Mouse (Mus musculus) hindbrain, embryonic 12.5 days (tissue): ENCODE data around the gene Fbrsl1. TPM values are rescaled to one million over a fixed set of nuclear protein-coding genes. Genes with fewer than 3 reads are reported as not detected.
"Not testable (repeated sequence)": the region's sequence is repeated elsewhere in the genome, so short reads cannot be mapped to it uniquely, and the experiment has no call there.

ENCODE experiments used
- ATAC-seq: fragments of 200-750 bp; cut with Nextera tagmentation; 2 replicates; pipeline ENCODE4 v1.8.0; 2017; ENCODE audit warnings: moderate TSS enrichment; ENCODE audit not compliant: low FRiP score
- H3K27ac ChIP-seq: fragments of 300-500 bp; sonication (generic); 2 replicates; pipeline ENCODE4 v1.5.1; 2016; ENCODE audit warnings: mild to moderate bottlenecking
- H3K27me3 ChIP-seq: fragments of 300-500 bp; sonication (generic); 2 replicates; pipeline ENCODE4 v1.6.1; 2016; ENCODE audit warnings: mild to moderate bottlenecking
- H3K36me3 ChIP-seq: fragments of 300-500 bp; sonication (generic); 2 replicates; pipeline ENCODE4 v1.6.1; 2016; ENCODE audit warnings: mild to moderate bottlenecking
- H3K4me1 ChIP-seq: fragments of 300-500 bp; sonication (generic); 2 replicates; pipeline ENCODE4 v1.6.1; 2016
- H3K4me2 ChIP-seq: fragments of 300-500 bp; sonication (generic); replicated peaks from 2 replicates; pipeline ENCODE4 v1.6.1; 2016; ENCODE audit warnings: mild to moderate bottlenecking
- H3K4me3 ChIP-seq: fragments of 300-500 bp; sonication (generic); 2 replicates; pipeline ENCODE4 v1.5.1; 2016; ENCODE audit warnings: mild to moderate bottlenecking
- H3K9ac ChIP-seq: fragments of 300-500 bp; sonication (generic); 2 replicates; pipeline ENCODE4 v1.6.1; 2016; ENCODE audit warnings: mild to moderate bottlenecking, moderate library complexity
- H3K9me3 ChIP-seq: fragments of 300-500 bp; sonication (generic); replicated peaks from 2 replicates; pipeline ENCODE4 v1.6.1; 2016; ENCODE audit warnings: mild to moderate bottlenecking
- WGBS: fragments of 180-500 bp; shearing (Covaris S2); methylation state at CpG from one replicate; pipeline ENCODE4 v1.1.7; 2016; 5-methylcytosine and 5-hydroxymethylcytosine counted together
- polyA plus RNA-seq: library from polyadenylated mRNA; unstranded; fragments of >200 nt; fragmentation: Nextera tagmentation; extraction: Ambion mirVana; gene quantifications from 2 replicates; pipeline ENCODE4 v1.2.1, GENCODE M21; 2016

Gene Fbrsl1
- polyA plus RNA-seq, 1 experiment from 2014 or later: 35.5 TPM

GRCm38 (mm10) chr5:110447720-110448435 lies 425 bp downstream of the Fbrsl1 start:
- ATAC-seq: peak; percentile 57
- Histone ChIP-seq H3K4me3 (peak overlapping the region; percentile 96), H3K36me3 (no peaks in the 10 kb centered on the region), H3K4me1 (peaks cover 20% of the 10 kb centered on the region), H3K4me2 (peak overlapping the region; percentile 87), H3K27ac (peak overlapping the region; percentile 70), H3K27me3 (0 out of 2 replicates have a peak, but pooled peaks cover 5% of the 10 kb centered on the region), H3K9ac (peak overlapping the region; percentile 92), H3K9me3 (no peaks in the 10 kb centered on the region)
- under 1% methylated on average over 95 of the region's 98 CpGs for WGBS

DNA sequence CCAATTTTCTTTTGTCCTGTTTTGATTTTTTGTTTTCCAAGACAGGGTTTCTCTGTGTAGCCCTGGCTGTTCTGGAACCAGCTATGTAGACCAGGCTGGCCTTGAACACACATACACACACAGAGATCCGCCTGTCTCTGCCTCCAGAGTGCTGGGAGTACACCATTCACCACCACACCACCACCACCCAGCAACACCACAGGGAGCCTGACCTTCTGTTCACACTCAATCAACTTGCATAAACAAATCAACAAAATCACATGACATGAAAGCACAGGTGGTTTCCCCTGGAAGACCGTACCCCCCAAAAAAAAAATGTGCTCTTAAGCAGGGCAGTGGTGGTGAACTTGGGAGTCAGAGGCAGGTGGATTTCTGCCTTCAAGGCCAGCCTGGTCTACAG lies 3.8 kb downstream of the Fbrsl1 start:
- Histone ChIP-seq H3K27me3 (no peaks in the 10 kb centered on the region), H3K36me3 (no peaks in the 10 kb centered on the region), H3K27ac (no peak overlapping the region), H3K4me1 (peaks cover 24% of the 10 kb centered on the region), H3K4me2 (no peak overlapping the region), H3K4me3 (no peak overlapping the region), H3K9me3 (no peaks in the 10 kb centered on the region), H3K9ac (no peak overlapping the region)
- WGBS: 93% methylated on average over 2 of the region's 2 CpGs
- ATAC-seq: no peak

GRCm38 (mm10) chr5:110442966-110443590 lies 5.2 kb downstream of the Fbrsl1 start:
- H3K36me3 ChIP-seq: no peaks in the 10 kb centered on the region
- H3K4me2 ChIP-seq: no peak overlapping the region
- H3K4me3 ChIP-seq: no peak overlapping the region
- no peaks in the 10 kb centered on the region for H3K27me3 ChIP-seq
- ATAC-seq: no peak
- no peak overlapping the region for H3K9ac ChIP-seq
- no peaks in the 10 kb centered on the region for H3K9me3 ChIP-seq
- H3K4me1 ChIP-seq: peaks cover 38% of the 10 kb centered on the region
- 96% methylated on average over 3 of the region's 3 CpGs for WGBS
- no peak overlapping the region for H3K27ac ChIP-seq

DNA sequence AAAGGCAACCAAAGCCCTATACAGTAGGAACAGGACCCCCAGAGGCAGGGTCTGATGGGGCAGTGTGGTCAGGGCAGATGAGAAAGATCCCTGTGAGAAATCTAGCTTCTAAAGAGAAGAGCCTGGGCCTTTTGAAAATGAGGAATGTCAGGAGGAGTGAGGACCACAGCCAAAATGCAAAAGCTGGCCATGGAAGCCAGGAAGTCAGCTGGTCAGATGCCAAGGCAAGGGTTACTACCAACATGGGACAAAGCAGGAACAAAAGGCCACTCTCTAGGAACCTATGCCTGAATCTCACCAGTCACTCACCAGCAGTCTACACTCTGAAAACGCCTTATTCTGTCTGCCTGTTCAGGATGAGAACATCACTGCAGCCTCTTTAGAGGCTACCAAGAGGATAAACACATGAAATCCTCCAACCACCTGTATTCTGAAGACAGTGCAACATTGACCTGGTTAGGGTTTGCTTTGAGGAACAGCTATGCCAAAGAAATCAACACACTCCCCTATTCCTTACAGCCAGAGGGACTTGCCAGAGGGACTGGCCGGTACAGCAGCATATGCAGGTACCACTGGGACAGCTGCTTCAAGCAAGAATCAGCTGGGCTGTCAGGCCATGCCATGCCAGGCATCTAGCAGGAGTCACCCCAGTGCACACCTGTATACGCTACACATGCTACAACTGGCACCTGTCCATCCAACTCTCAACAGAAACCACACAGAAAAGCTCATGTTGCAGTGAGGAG lies 8.6 kb downstream of the Fbrsl1 start:
- Histone ChIP-seq H3K9ac (no peak overlapping the region), H3K36me3 (no peaks in the 10 kb centered on the region), H3K4me3 (no peak overlapping the region), H3K27ac (no peak overlapping the region), H3K4me1 (peaks cover 25% of the 10 kb centered on the region), H3K27me3 (no peaks in the 10 kb centered on the region), H3K9me3 (no peaks in the 10 kb centered on the region), H3K4me2 (no peak overlapping the region)
- WGBS: 77% methylated on average over 3 of the region's 3 CpGs
- ATAC-seq: no peak

DNA sequence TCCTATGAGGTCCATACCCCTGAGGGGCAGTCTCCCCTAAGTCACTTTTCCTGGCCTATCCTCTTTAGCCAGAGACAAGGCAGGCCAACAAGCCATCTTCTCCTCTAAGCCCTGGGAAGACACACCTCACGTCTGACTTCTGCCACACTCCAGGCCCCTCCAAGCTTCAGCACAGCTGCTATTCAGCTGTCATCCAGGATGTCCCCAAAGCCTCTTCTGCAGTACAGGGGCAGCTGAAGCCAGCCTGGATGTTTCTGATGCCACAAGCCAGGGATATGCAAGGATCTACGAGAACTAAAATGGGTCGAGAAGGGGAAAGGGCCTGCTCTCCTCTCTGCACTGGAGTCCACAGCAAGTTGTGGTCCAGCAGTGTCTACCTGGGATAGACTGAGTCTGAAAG lies 9.7 kb downstream of the Fbrsl1 start:
- Histone ChIP-seq H3K9ac (no peak overlapping the region), H3K27ac (no peak overlapping the region), H3K9me3 (no peaks in the 10 kb centered on the region), H3K36me3 (no peaks in the 10 kb centered on the region), H3K4me3 (no peak overlapping the region), H3K4me2 (no peak overlapping the region), H3K4me1 (peaks cover 24% of the 10 kb centered on the region), H3K27me3 (no peaks in the 10 kb centered on the region)
- ATAC-seq: no peak
- WGBS: 86% methylated on average over 3 of the region's 3 CpGs

DNA sequence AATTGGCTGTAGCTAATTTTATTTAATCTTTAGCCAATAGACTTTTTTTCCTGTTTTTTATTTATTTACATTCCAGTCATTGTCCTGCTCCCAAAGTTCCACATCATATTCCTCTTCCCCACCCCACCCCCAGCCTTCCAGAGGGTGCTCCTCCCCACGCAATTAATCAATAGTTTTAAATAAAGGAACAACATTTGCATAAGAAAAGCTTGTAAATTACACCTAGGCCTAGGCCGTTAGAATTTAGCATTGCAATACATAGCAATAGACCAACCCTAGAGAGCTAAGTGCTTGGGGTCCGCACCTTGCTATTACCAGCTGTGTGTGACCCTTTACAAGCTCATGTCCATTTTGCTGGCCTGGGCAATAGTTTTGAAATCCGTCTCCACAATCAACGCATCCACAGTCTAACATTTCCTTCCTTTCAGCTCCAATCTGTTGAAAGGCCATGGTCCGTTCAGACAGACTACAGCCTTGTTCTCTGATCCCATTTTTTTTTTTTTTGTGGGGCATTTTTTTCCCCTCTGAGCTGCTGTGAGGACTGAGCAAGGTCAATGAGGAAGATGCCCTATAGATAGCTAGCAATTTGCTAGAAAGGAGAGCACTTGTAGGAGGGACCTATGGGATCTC lies 10.6 kb downstream of the Fbrsl1 start:
- Histone ChIP-seq H3K4me3 (no peak overlapping the region), H3K27ac (no peak overlapping the region), H3K9me3 (no peaks in the 10 kb centered on the region), H3K36me3 (0 out of 2 replicates have a peak, but pooled peaks cover 2% of the 10 kb centered on the region), H3K4me2 (no peak overlapping the region), H3K9ac (no peak overlapping the region), H3K27me3 (no peaks in the 10 kb centered on the region), H3K4me1 (peaks cover 23% of the 10 kb centered on the region)
- 36% methylated on average over 6 of the region's 6 CpGs for WGBS
- no peak for ATAC-seq

GRCm38 (mm10) chr5:110436166-110436565 lies 12.1 kb downstream of the Fbrsl1 start:
- not testable (repeated sequence) for H3K9ac ChIP-seq, H3K4me3 ChIP-seq, ATAC-seq, H3K27me3 ChIP-seq, H3K4me2 ChIP-seq, H3K27ac ChIP-seq, H3K9me3 ChIP-seq
- peaks cover 23% of the 10 kb centered on the region for H3K4me1 ChIP-seq
- 75% methylated on average over 5 of the region's 5 CpGs for WGBS
- H3K36me3 ChIP-seq: peaks cover 18% of the 10 kb centered on the region

DNA sequence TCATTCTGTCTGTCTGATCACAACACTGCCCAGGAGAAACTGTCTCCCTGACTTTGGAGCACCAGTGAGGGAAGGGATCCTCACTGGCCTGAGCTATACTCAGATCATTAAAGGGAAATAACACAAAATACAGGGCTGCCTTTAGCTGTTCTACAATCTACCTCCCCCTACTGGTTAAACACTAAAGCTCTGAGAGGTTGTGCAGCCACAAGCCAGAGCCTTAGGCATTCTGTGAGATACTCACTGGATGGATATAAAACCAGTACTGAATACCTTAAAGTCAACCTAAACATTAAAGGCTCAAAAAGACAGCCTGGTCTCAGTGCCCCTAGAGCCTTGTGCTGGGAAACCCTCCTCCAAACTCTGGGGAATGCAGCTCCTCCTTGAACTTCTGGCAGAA lies 13.5 kb downstream of the Fbrsl1 start:
- Histone ChIP-seq H3K4me2 (no peak overlapping the region), H3K4me1 (peaks cover 22% of the 10 kb centered on the region), H3K4me3 (no peak overlapping the region), H3K9me3 (no peaks in the 10 kb centered on the region), H3K9ac (no peak overlapping the region), H3K36me3 (peaks cover 30% of the 10 kb centered on the region), H3K27me3 (no peaks in the 10 kb centered on the region), H3K27ac (no peak overlapping the region)
- ATAC-seq: no peak

GRCm38 (mm10) chr5:110429045-110429444 lies 19.3 kb downstream of the Fbrsl1 start:
- WGBS: 44% methylated on average over 9 of the region's 9 CpGs
- H3K4me3 ChIP-seq: no peak overlapping the region
- no peak overlapping the region for H3K4me2 ChIP-seq
- H3K36me3 ChIP-seq: peaks cover 30% of the 10 kb centered on the region
- H3K27me3 ChIP-seq: no peaks in the 10 kb centered on the region
- H3K4me1 ChIP-seq: peaks cover 7% of the 10 kb centered on the region; the same call in 1 of the 2 replicates
- H3K9ac ChIP-seq: no peak overlapping the region
- H3K27ac ChIP-seq: no peak overlapping the region
- peak; percentile 80 for ATAC-seq
- no peaks in the 10 kb centered on the region for H3K9me3 ChIP-seq

DNA sequence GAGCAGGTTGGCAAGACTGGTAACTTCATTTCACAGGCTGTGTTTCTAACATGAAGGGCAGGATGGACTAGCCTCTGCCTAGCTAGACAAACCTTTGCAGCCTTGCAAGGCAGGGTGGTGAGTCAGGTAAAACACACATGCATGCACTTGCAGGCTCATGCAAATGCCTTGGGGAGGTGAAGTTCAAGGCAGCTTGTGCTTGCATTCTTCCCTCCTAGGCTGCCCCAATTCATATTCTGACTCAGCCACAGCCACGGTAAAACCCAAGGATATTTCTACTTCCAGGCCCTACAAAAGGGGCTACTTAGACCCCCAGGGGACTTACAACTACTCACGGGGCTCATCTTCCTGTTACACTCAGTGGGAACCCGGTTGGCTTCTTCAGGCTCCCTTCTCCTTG lies 20.0 kb downstream of the Fbrsl1 start:
- H3K9me3 ChIP-seq: no peaks in the 10 kb centered on the region
- H3K36me3 ChIP-seq: peaks cover 30% of the 10 kb centered on the region
- no peak overlapping the region for H3K27ac ChIP-seq
- H3K4me2 ChIP-seq: no peak overlapping the region
- peaks cover 7% of the 10 kb centered on the region; the same call in 1 of the 2 replicates for H3K4me1 ChIP-seq
- ATAC-seq: no peak
- WGBS: 81% methylated on average over 3 of the region's 3 CpGs
- H3K27me3 ChIP-seq: no peaks in the 10 kb centered on the region
- H3K4me3 ChIP-seq: no peak overlapping the region
- no peak overlapping the region for H3K9ac ChIP-seq

- Histone ChIP-seq H3K9me3 (no peaks in the 10 kb centered on the region), H3K27ac (no peak overlapping the region), H3K4me1 (peaks cover 7% of the 10 kb centered on the region; the same call in 1 of the 2 replicates), H3K9ac (no peak overlapping the region), H3K36me3 (peaks cover 3% of the 10 kb centered on the region; the same call in 1 of the 2 replicates), H3K27me3 (no peaks in the 10 kb centered on the region), H3K4me3 (no peak overlapping the region), H3K4me2 (no peak overlapping the region)
- ATAC-seq: no peak
- WGBS: 87% methylated on average over 4 of the region's 4 CpGs
Measured at GRCm38 (mm10) chr5:110425187-110425586, 23.1 kb downstream of the Fbrsl1 start.

DNA sequence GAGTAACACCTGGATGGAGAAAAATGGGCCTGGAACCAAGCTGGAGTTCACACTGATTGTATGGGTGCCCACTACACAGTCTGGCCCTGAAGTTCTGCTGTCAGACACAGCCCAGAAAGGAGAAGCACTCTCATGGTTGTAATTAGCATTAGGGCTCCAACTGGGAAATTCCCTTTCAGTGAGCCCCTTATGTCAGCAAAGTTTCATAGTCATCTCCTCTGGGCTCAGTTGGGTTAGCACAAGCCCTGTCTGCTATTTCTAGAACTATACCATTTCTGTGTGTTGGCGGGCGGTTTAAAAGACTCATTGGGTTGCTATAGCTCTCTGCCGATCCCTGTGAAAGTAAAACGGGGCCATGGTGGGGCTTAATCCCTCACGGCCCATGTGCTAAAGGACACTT lies 24.1 kb downstream of the Fbrsl1 start:
- Histone ChIP-seq H3K4me2 (no peak overlapping the region), H3K4me1 (peaks cover 7% of the 10 kb centered on the region; the same call in 1 of the 2 replicates), H3K27ac (no peak overlapping the region), H3K36me3 (no peaks in the 10 kb centered on the region), H3K4me3 (no peak overlapping the region), H3K9me3 (no peaks in the 10 kb centered on the region), H3K9ac (no peak overlapping the region), H3K27me3 (peaks cover 8% of the 10 kb centered on the region)
- ATAC-seq: no peak
- WGBS: 93% methylated on average over 5 of the region's 5 CpGs
